Mouse (Mus musculus) G1E (cell line): Measurements from ENCODE around the gene Eef1akmt2.

Experiments
- CTCF ChIP-seq: IDR thresholded peaks from 2 replicates; pipeline ENCODE4 v1.5.1; 2012; ENCODE audit warnings: low read depth, low read length, inconsistent platforms, mixed read lengths
- GATA1 ChIP-seq: IDR thresholded peaks from 2 replicates; pipeline ENCODE4 v1.6.1; 2012; ENCODE audit warnings: borderline replicate concordance, low read length, inconsistent platforms, mixed read lengths
- GATA2 ChIP-seq: IDR thresholded peaks from 2 replicates; pipeline ENCODE4 v1.6.1; 2012; ENCODE audit warnings: low read depth, low read length, inconsistent platforms, borderline replicate concordance
- POLR2AphosphoS5 ChIP-seq: IDR thresholded peaks from 2 replicates; pipeline ENCODE4 v1.6.1; 2012; ENCODE audit warnings: low read depth, low read length, inconsistent platforms; ENCODE audit not compliant: insufficient replicate concordance
- TAL1 ChIP-seq: conservative IDR thresholded peaks from 2 replicates; pipeline ENCODE4 v1.6.1; 2012; ENCODE audit warnings: low read depth, low read length, inconsistent platforms, mixed read lengths

DNA sequence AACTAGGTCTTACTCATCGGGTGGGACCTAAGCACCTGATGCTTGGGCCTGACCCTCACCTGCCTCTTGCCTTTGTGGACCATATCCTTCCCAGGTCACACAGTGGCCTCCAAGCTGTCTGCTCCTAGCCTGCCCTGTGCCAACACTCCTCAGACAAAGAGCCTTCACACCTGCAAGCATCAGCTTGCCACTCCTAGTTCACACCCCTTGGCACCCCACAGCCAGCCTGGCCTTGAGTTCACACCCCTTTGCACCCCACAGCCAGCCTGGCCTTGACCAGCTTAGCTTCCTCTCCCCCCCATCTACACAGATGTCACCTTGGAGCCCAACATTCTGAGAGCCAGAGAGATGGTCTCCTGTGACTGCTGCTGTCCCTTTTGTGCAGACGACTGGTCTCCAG, 49.1 kb downstream of the Eef1akmt2 start:
- TF ChIP-seq CTCF (no peak), GATA1 (no peak), TAL1 (no peak), POLR2AphosphoS5 (no peak), GATA2 (no peak)
